Mouse (Mus musculus) spleen, adult 2 months (tissue): Measurements from ENCODE around the gene Grid2ip.

Experiments
- CTCF ChIP-seq: fragments of 200-500 bp; IDR thresholded peaks from 2 replicates; pipeline ENCODE4 v1.5.1; 2011; ENCODE audit warnings: mild to moderate bottlenecking, inconsistent platforms; ENCODE audit not compliant: insufficient read depth, insufficient read length, insufficient replicate concordance; ENCODE audit errors: extremely low read depth
- POLR2A ChIP-seq: fragments of 200-500 bp; IDR thresholded peaks from 2 replicates; pipeline ENCODE4 v1.6.1; 2011; ENCODE audit warnings: low read depth, low read length, inconsistent platforms

GRCm38 (mm10) chr5:143359263-143359662 lies 2.1 kb downstream of the Grid2ip start:
- TF ChIP-seq CTCF (no peak), POLR2A (no peak)
